Mouse (Mus musculus): ENCODE measurements at regions not wholly inside any gene's neighbourhood (a gene's known extent, or its start where the extent isn't known, plus 50 kb on each side); places are given as distances from the start of the nearest gene placed in this dataset.
"Not testable (repeated sequence)": the region's sequence is repeated elsewhere in the genome, so short reads cannot be mapped to it uniquely, and the experiment has no call there.

- DNase-seq = no peak
Measured at GRCm38 (mm10) chr2:64440961-64441360, 343.1 kb upstream of the Fign start.

GRCm38 (mm10) chr2:64417129-64417528 is 319.3 kb upstream of the Fign start:
- DNase-seq = not testable (repeated sequence)

GRCm38 (mm10) chr2:64413846-64414245 is 316.0 kb upstream of the Fign start:
- DNase-seq = no peak

DNA sequence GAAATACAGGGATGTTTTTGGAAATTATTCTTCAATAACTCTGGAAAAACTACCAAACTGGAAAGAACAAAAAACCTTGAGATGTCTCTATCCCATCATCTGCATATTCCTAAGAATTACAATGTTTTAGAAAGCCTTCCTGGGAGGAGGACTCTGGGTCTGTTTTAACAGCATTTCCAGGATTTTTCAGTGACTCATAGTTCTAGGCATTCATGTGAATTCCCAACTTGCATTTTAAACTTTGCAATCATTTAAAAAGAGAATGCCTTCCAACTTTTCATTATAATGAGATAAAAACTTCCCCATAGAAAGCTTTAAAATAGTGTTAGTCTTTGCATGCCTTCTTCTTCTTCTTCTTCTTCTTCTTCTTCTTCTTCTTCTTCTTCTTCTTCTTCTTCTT is 315.4 kb upstream of the Fign start:
- no peak for DNase-seq

DNA sequence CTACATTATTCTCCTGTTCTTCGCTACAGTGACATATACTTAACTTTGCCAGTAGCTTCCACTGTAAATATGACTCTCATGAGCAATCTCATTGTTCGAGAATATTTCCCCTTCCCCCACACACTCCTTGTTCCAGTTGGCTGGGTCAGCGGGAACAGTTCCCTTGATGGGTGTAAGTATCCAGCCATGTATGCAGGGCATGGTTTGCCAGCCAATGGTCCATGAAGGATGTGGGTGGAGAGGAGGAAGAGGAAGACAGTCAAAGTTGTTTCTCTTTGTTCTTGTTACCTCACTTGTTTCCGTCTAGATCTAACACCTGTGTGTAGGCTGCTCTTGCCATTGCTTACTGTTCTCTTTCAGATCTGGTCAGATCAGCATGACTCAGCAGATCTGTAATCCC is 298.1 kb upstream of the Fign start:
- peak in 1 of 2 experiments; percentile 13 for DNase-seq

DNA sequence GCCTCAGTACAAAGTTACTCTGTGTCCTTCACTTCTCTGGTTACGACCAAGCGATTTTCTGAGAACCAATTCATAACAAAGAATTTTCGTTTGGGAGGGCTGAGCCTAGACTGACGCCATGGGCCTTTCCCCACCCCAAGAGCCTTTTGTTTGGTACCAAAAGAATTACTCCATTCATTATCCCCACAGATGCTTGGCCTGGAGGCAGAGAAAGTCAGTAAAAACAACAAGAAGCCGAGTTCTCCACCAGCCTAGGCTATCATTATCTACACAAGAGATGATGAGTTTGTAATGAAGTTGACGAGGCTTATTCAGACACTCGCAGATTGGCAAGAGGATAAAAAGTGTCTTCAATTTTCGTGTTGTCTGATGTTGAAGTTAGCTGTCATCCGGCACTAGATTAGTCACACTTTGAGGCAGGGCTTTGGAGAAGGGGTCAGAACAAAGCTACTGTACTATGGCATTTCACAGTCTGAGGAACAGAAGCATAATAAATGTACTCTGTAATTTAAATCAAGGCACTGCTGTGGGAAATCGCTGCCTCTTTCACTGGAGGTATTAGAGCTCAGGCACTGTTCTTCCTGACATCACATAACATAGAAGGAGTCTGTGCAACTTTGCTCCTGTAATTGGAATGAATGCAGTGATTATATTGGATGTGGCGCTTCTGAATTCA is 296.9 kb upstream of the Fign start:
- no peak for DNase-seq

GRCm38 (mm10) chr2:64394199-64394598 is 296.4 kb upstream of the Fign start:
- no peak for DNase-seq

DNA sequence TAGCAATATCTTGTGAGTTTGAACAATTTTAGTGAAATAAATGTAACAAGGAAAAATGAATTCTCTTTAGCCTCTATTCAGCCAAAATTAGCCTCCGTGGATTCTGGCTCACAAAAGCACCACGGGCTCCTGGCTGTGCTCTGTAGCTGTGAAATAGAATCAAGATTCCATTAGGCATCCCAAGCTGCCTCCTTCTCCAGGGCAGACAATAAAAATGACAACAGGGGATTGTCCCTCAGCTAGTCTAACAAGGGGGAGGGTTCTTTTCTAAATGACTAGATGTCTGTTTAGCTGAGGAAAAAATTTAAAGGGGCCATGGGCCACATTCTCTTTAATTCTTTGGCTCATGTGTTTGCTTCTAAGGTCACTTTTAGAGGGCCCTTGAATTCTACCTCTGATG is 272.0 kb upstream of the Fign start:
- DNase-seq = no peak

- no peak for DNase-seq
Measured at GRCm38 (mm10) chr2:64367188-64367587, 269.4 kb upstream of the Fign start.

- DNase-seq = no peak
Measured at GRCm38 (mm10) chr2:64366528-64366927, 268.7 kb upstream of the Fign start.

DNA sequence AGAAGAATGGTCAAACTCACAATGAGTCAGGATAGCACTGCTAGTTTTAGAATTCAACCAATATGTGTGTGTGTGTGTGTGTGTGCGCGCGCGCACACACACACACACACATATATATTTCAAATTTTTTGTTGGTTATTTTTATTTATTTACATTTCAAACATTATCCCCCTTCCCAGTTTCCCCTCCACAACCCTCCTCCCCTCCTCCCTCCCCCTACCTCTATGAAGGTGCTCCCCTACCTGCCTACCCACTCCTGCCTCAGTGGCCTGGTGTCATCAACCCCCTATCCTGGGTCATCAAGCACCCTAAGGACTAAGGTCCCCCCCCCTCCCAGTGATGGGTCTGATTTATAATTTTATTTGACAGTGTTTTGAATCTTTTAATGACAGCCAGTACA is 258.4 kb upstream of the Fign start:
- DNase-seq = no peak

DNA sequence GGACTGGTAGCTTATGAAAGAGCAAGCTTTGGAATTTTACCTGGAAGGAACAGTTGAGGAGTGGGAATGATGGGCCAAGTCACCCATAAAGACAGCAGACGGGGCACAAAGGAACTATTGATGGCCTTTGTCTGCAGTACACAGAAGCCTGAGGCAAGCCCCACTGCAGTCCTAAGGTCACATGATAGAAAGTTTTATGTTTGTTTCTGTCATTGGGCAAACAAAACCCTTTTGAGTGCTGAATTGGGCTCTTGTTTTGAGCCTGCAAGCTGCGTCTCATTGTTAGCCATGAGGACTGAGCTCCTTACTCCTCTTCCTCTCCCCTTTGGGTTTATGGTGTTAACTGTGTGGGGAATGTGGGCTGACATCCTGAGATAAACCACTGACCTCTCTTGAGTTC is 227.7 kb upstream of the Fign start:
- DNase-seq = no peak
